Mouse (Mus musculus): ENCODE measurements around the gene Sgip1.

- TF ChIP-seq GATA1 (IDR thresholded peaks at IDR 0.05; ENCODE audit: borderline replicate concordance, low read length), result no peak
- no peak for TF ChIP-seq POLR2AphosphoS5 (IDR thresholded peaks at IDR 0.05; ENCODE audit: insufficient replicate concordance, low read depth, low read length)
Measured at GRCm38 (mm10) chr4:102859259-102860194, 118.4 kb downstream of the Sgip1 start.
